Mouse (Mus musculus) cerebellum, postnatal 25 days (tissue): ENCODE measurements around the gene Rex1bd.
"Not testable (repeated sequence)": the region's sequence is repeated elsewhere in the genome, so short reads cannot be mapped to it uniquely, and the experiment has no call there.

ENCODE experiments used
- DNase-seq, 2 experiments: peaks; one replicate each; pipeline ENCODE4 v3.0.0; 2021; ENCODE audit warnings: mixed read lengths in 2 of 2

The Rex1bd gene

GRCm38 (mm10) chr8:70528182-70528797, 21.7 kb upstream of the Rex1bd start:
- no peak for DNase-seq

- DNase-seq: peak; percentile 99 to 100
Observed at GRCm38 (mm10) chr8:70527512-70528181, 21.1 kb upstream of the Rex1bd start, which contains the start of the genes Fkbp8 and Kxd1. Gene Fkbp8, plus strand, starts transcription at chr8:70527724. Gene Kxd1, minus strand, starts transcription at chr8:70527956.

DNA sequence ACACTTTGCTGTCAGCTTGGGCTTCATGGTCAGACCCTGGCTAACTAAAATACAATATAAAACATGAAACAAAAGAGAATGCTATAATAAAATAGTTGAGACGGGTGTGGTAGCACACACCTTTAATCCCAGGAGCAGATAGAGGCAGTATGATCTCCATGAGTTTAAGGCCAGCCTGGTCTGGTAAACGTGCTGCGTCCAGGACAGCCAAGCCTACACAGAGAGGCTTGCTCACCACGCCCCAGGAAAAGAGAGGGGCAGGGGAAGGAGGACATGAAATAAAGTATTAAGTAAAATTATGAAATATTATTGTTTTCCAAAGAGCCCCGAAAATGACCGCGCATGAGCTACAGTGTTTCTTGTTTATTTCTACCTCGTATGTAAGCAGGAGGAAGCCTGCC, 20.6 kb upstream of the Rex1bd start:
- peak in 1 of 2 experiments; percentile 46 for DNase-seq

GRCm38 (mm10) chr8:70522592-70523403, 16.2 kb upstream of the Rex1bd start:
- DNase-seq: peak; percentile 96 to 97

DNA sequence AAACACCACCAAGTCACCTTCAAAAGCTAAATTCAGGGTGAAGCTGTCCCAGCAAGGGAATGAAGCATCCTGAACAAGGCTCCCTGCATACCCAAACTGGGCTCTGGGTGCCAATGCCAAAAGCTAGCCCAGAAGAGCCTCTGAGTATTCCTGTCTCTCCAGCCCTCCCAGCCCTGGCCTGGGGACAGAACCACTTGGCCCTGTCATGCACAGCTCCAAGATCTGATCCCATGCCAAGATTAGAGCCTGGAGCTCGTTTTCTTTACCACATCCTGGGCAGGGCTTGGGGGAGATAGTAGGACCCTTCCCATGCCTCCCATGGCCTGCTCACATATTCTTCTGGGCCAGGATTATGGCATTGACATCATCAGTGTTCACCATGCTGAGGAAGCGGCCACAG, 13.1 kb upstream of the Rex1bd start:
- DNase-seq: no peak

DNA sequence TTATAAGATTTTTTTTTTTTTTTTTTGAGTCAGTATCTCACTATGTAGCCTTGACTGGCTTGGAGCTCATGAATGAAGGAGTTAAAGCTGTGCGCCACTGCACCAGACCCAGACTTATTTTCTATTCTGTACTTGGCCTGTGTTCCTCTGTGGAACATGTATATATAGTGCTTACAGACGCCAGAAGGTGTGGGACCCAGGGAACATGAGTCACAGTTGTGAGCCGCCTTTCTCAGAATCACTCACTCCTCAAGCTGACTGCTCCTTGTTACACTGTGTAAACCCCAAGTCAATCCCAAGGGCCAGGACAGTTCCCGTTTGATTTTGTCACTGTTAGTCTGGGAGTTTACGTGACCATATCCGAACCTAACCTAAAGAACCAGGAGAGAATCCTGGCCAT, 12.5 kb upstream of the Rex1bd start:
- no peak for DNase-seq

GRCm38 (mm10) chr8:70517940-70518643, 11.5 kb upstream of the Rex1bd start:
- no peak for DNase-seq

DNA sequence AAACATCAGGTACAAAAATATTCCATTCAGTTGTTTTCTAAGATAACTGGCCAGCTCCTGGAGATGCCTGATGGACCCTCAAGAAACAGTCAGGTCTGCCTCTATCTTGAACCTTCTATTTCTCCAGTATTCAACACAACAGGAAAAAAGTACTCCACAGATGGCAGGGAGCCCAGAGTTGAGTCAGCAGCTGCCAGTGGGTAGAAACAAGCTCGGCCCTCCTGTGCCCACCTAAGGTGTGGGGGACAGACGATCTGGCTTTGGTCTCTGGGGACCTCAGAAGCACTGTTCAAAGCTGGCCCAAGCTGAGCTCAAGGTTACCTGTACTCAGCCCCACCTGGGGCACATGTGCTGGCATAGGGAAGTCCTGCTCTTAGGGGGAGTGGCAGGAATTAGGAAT, 6.9 kb upstream of the Rex1bd start:
- DNase-seq: peak in 1 of 2 experiments; percentile 41

DNA sequence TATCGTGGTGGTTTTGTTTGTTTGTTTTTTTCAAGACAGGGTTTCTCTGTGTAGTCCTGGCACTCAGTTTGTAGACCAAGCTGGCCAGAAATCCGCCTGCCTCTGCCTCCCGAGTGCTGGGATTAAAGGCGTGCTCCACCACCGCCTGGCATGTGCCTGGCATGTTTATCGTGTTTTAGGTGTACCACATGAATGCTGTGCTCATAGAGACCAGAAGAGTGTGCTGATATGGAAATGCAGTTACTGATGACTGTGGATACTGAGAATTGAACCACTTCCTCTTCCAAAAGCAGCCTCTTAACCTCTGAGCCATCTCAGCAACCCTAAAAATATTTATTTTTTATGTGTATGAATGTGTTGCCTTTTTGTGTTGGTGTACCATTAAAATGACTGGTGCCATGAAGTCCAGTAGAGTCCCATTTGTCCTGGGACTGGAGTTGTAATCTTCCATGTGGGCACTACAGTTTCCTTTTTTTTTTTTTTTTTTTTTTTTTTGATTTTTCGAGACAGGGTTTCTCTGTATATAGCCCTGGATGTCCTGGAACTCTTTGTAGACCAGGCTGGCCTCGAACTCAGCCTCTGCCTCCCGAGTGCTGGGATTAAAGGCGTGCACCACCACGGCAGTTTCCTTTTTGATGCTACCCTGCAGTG, 5.8 kb upstream of the Rex1bd start:
- DNase-seq: no peak

- DNase-seq: no peak
Observed at GRCm38 (mm10) chr8:70511770-70512169, 5.2 kb upstream of the Rex1bd start.

DNA sequence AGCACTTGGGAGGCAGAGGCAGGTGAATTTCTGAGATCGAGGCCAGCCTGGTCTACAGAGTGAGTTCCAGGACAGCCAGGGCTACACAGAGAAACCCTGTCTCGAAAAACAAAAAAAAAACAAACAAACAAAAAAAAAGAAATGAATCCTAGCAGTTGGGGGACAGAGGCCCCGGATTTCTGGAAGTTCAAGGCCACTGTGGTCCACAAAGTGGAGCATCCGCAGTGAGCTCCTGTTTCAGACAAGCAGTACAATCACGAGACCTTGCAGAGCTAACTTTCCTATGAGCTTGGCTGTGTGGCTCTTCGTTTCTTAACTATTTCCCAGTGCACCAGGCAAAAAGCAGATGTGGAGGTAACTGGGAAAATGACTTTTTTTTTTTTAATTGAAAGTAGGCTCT, 4.6 kb upstream of the Rex1bd start:
- not testable (repeated sequence) for DNase-seq

GRCm38 (mm10) chr8:70510228-70510915, 3.8 kb upstream of the Rex1bd start, which contains the start of gene Uba52:
Gene Uba52, minus strand, starts transcription at chr8:70510801.
- peak; percentile 98 to 99 for DNase-seq

DNA sequence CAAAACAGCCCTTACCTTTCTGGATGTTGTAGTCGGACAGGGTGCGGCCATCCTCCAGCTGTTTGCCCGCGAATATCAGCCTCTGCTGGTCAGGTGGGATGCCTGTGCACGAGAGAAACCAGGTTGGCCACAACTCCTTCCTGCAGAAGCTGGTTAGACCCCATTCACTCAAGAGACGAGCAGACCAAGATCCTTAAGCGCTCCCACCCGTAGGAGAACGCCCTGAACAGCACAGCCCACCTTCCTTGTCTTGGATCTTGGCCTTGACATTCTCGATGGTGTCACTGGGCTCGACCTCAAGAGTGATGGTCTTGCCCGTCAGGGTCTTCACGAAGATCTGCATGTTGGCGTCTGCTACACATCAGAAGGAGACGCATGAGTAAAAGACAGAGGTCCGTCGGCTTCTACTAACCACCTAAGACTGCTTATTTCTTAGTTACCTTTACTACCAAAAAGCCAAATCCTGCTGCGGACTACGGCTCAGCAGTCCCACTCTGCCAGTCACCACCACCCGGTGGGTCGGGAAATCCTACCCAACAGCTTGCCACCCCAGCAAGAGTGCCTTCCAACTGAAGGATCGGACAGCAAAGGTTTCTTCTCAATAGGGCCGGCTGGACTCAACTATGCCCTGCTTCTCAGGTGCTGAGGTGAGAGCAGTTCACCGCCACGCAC, 2.9 kb upstream of the Rex1bd start:
- no peak for DNase-seq

GRCm38 (mm10) chr8:70507027-70507393, 458 bp upstream of the Rex1bd start:
- no peak for DNase-seq

DNA sequence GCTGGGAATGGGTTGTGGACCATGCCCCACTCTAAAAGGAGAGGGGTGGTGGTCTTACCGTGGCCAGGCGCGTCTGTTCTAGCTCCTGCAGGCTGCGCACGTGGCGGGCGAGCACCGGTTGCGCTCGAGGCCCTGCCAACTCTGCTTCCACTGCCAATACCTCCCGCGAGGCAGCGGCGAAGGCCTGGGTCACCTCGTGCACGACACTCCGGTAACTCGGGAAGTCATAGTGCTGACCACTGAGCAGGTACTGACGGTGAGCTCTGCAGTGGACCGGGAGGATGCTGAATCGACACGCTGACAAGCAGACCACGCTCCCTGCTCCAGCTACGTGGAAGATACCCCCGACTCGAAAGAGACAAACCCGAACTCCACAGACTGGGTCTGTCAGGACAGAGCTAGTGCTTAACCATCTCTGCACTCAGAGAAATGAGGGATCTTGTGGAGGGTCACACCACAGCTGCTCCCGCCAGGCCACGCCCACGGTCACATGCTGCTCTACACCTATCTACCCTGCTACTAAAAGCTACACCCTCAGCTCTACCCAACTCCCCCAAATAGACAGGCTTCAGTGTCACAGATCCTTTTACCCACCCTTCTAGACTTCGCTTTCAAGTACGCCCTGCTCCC, 739 bp downstream of the Rex1bd start:
- DNase-seq: peak in 1 of 2 experiments; percentile 56

DNA sequence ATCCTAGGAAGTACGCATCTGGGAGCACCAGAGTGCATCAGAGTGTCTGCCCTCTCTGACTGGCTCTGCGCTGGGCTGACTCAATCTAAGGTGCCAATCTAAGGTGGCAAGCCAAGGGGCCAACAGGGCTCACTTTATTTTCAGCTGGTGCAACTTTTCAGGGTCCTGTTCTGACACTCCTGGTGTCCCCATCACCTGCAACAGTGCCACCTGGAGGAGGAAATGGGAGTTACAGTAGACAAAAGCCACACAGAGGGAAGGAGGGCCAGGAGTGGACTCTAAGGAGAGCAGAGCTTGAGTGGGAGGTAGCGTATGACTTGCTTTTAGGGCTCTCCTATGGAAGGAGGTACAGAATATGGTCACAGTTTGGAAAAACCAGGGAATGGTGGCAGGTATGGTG, 1.7 kb downstream of the Rex1bd start:
- peak; percentile 82 to 93 for DNase-seq

- peak; percentile 58 to 68 for DNase-seq
Observed at GRCm38 (mm10) chr8:70504291-70504716, 2.2 kb downstream of the Rex1bd start.

GRCm38 (mm10) chr8:70503062-70503750, 3.3 kb downstream of the Rex1bd start:
- peak; percentile 83 to 88 for DNase-seq

DNA sequence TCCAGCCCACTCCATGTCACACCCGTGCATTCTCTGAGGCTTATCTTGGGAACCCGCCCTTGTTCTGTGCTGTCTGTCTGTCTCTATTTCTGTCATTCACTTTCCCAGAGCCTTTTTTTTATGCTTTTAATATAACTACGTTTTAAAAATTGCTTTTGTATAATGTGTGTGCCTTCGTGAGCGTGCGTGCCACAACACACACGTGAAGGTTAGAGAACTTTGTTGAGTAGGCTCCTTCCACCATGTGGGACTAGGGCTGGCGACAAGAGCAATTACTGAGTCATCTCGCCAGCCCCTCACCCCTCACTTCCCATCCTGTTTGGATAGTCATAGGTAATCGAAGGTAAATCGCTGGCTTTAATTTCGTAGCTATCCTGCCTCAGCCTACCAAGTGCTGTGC, 4.0 kb downstream of the Rex1bd start:
- no peak for DNase-seq
